Mouse (Mus musculus): ENCODE measurements around the gene Tgfa. TPM values are rescaled to one million over a fixed set of nuclear protein-coding genes. Genes with fewer than 3 reads are reported as not detected.

Gene Tgfa
- polyA plus RNA-seq, 1 experiment from 2014 or later: 4.3 TPM

- Histone ChIP-seq H3K9ac (ENCODE audit: low read length) (no peak overlapping the region), H3K4me1 (replicated peaks; ENCODE audit: control insufficient read depth, insufficient read depth, low read length) (no peaks in the 10 kb centered on the region), H3K36me3 (ENCODE audit: control insufficient read depth, insufficient read depth, low read length) (no peaks in the 10 kb centered on the region), H3K27me3 (ENCODE audit: control insufficient read depth, insufficient read depth, low read depth, low read length) (no peaks in the 10 kb centered on the region), H3K27ac (ENCODE audit: low read length) (no peak overlapping the region), H3K4me2 (ENCODE audit: low read depth, low read length) (no peak overlapping the region), H3K4me3 (ENCODE audit: low read length) (no peak overlapping the region), H3K9me3 (ENCODE audit: control insufficient read depth, low read length) (no peaks in the 10 kb centered on the region)
- WGBS: 55% methylated on average over 3 of the region's 3 CpGs
- no peak for ATAC-seq (ENCODE audit: low read depth)
Observed at GRCm38 (mm10) chr6:86244866-86245265, 49.8 kb downstream of the Tgfa start.

GRCm38 (mm10) chr6:86245965-86246364, 50.9 kb downstream of the Tgfa start:
- no peak overlapping the region for H3K27ac ChIP-seq (ENCODE audit: low read length)
- WGBS: 45% methylated on average over 4 of the region's 4 CpGs
- H3K4me1 ChIP-seq (replicated peaks; ENCODE audit: control insufficient read depth, insufficient read depth, low read length): no peaks in the 10 kb centered on the region
- no peak overlapping the region for H3K4me3 ChIP-seq (ENCODE audit: low read length)
- no peaks in the 10 kb centered on the region for H3K36me3 ChIP-seq (ENCODE audit: control insufficient read depth, insufficient read depth, low read length)
- H3K9me3 ChIP-seq (ENCODE audit: control insufficient read depth, low read length): no peaks in the 10 kb centered on the region
- no peak overlapping the region for H3K4me2 ChIP-seq (ENCODE audit: low read depth, low read length)
- no peak overlapping the region for H3K9ac ChIP-seq (ENCODE audit: low read length)
- ATAC-seq (ENCODE audit: low read depth): no peak
- no peaks in the 10 kb centered on the region for H3K27me3 ChIP-seq (ENCODE audit: control insufficient read depth, insufficient read depth, low read depth, low read length)

- Histone ChIP-seq H3K36me3 (ENCODE audit: control insufficient read depth, insufficient read depth, low read length) (no peaks in the 10 kb centered on the region), H3K9me3 (ENCODE audit: control insufficient read depth, low read length) (no peaks in the 10 kb centered on the region), H3K27ac (ENCODE audit: low read length) (no peak overlapping the region), H3K9ac (ENCODE audit: low read length) (no peak overlapping the region), H3K4me1 (replicated peaks; ENCODE audit: control insufficient read depth, insufficient read depth, low read length) (no peaks in the 10 kb centered on the region; the same call in 1 of the 2 replicates), H3K4me2 (ENCODE audit: low read depth, low read length) (no peak overlapping the region), H3K27me3 (ENCODE audit: control insufficient read depth, insufficient read depth, low read depth, low read length) (no peaks in the 10 kb centered on the region), H3K4me3 (ENCODE audit: low read length) (no peak overlapping the region)
- no peak for ATAC-seq (ENCODE audit: low read depth)
- 60% methylated on average over 1 of the region's 1 CpGs for WGBS
Observed at GRCm38 (mm10) chr6:86248562-86248961, 53.5 kb downstream of the Tgfa start.

DNA sequence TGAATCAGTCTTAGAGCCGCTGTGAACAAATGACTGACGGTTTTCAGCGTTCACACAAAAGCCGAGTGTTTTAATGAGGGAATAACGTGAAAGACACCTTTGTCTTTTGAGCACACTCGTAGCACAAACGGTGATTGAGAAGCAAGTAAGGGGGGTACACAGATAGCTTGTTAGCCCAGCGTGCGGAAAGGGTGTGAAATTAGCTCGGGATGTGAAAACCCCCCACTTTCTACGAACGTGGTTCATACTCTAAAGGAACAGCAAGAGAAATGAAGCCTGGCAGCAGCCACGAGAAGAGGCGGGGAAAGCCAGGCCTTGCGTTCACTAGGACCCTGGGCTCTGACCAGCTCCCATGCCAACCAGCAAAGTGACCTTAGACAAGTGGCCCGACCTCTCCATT, 54.0 kb downstream of the Tgfa start:
- H3K4me1 ChIP-seq (replicated peaks; ENCODE audit: control insufficient read depth, insufficient read depth, low read length): no peaks in the 10 kb centered on the region; the same call in 1 of the 2 replicates
- H3K9ac ChIP-seq (ENCODE audit: low read length): no peak overlapping the region
- WGBS: 58% methylated on average over 16 of the region's 16 CpGs
- no peak overlapping the region for H3K4me3 ChIP-seq (ENCODE audit: low read length)
- no peak overlapping the region for H3K4me2 ChIP-seq (ENCODE audit: low read depth, low read length)
- H3K9me3 ChIP-seq (ENCODE audit: control insufficient read depth, low read length): no peaks in the 10 kb centered on the region
- ATAC-seq (ENCODE audit: low read depth): no peak
- H3K27ac ChIP-seq (ENCODE audit: low read length): no peak overlapping the region
- H3K27me3 ChIP-seq (ENCODE audit: control insufficient read depth, insufficient read depth, low read depth, low read length): no peaks in the 10 kb centered on the region
- H3K36me3 ChIP-seq (ENCODE audit: control insufficient read depth, insufficient read depth, low read length): no peaks in the 10 kb centered on the region

GRCm38 (mm10) chr6:86250236-86250635, 55.2 kb downstream of the Tgfa start:
- ATAC-seq (ENCODE audit: low read depth): no peak
- H3K27me3 ChIP-seq (ENCODE audit: control insufficient read depth, insufficient read depth, low read depth, low read length): no peaks in the 10 kb centered on the region
- no peaks in the 10 kb centered on the region for H3K9me3 ChIP-seq (ENCODE audit: control insufficient read depth, low read length)
- no peak overlapping the region for H3K9ac ChIP-seq (ENCODE audit: low read length)
- no peak overlapping the region for H3K4me2 ChIP-seq (ENCODE audit: low read depth, low read length)
- H3K4me1 ChIP-seq (replicated peaks; ENCODE audit: control insufficient read depth, insufficient read depth, low read length): no peaks in the 10 kb centered on the region; the same call in 1 of the 2 replicates
- H3K36me3 ChIP-seq (ENCODE audit: control insufficient read depth, insufficient read depth, low read length): no peaks in the 10 kb centered on the region
- 94% methylated on average over 2 of the region's 2 CpGs for WGBS
- no peak overlapping the region for H3K4me3 ChIP-seq (ENCODE audit: low read length)
- H3K27ac ChIP-seq (ENCODE audit: low read length): no peak overlapping the region

- Histone ChIP-seq H3K36me3 (ENCODE audit: control insufficient read depth, insufficient read depth, low read length) (no peaks in the 10 kb centered on the region), H3K27ac (ENCODE audit: low read length) (no peak overlapping the region), H3K9ac (ENCODE audit: low read length) (no peak overlapping the region), H3K4me3 (ENCODE audit: low read length) (no peak overlapping the region), H3K4me2 (ENCODE audit: low read depth, low read length) (no peak overlapping the region), H3K4me1 (replicated peaks; ENCODE audit: control insufficient read depth, insufficient read depth, low read length) (no peaks in the 10 kb centered on the region; the same call in 1 of the 2 replicates), H3K27me3 (ENCODE audit: control insufficient read depth, insufficient read depth, low read depth, low read length) (no peaks in the 10 kb centered on the region), H3K9me3 (ENCODE audit: control insufficient read depth, low read length) (no peaks in the 10 kb centered on the region)
- WGBS: 74% methylated on average over 8 of the region's 8 CpGs
- ATAC-seq (ENCODE audit: low read depth): no peak
Observed at GRCm38 (mm10) chr6:86250830-86251229, 55.8 kb downstream of the Tgfa start.

- 38% methylated on average over 10 of the region's 10 CpGs for WGBS
- H3K36me3 ChIP-seq (ENCODE audit: control insufficient read depth, insufficient read depth, low read length): no peaks in the 10 kb centered on the region
- ATAC-seq (ENCODE audit: low read depth): peak; percentile 62
- H3K9me3 ChIP-seq (ENCODE audit: control insufficient read depth, low read length): no peaks in the 10 kb centered on the region
- H3K4me1 ChIP-seq (replicated peaks; ENCODE audit: control insufficient read depth, insufficient read depth, low read length): no peaks in the 10 kb centered on the region; the same call in 1 of the 2 replicates
- no peak overlapping the region; the same call in 1 of the 2 replicates for H3K9ac ChIP-seq (ENCODE audit: low read length)
- no peak overlapping the region for H3K27ac ChIP-seq (ENCODE audit: low read length)
- H3K27me3 ChIP-seq (ENCODE audit: control insufficient read depth, insufficient read depth, low read depth, low read length): no peaks in the 10 kb centered on the region
- H3K4me3 ChIP-seq (ENCODE audit: low read length): no peak overlapping the region
- H3K4me2 ChIP-seq (ENCODE audit: low read depth, low read length): no peak overlapping the region
Observed at GRCm38 (mm10) chr6:86252176-86253125, 57.4 kb downstream of the Tgfa start.

- no peak overlapping the region for H3K27ac ChIP-seq (ENCODE audit: low read length)
- no peak overlapping the region for H3K4me3 ChIP-seq (ENCODE audit: low read length)
- H3K36me3 ChIP-seq (ENCODE audit: control insufficient read depth, insufficient read depth, low read length): no peaks in the 10 kb centered on the region
- 87% methylated on average over 9 of the region's 9 CpGs for WGBS
- no peaks in the 10 kb centered on the region for H3K9me3 ChIP-seq (ENCODE audit: control insufficient read depth, low read length)
- H3K27me3 ChIP-seq (ENCODE audit: control insufficient read depth, insufficient read depth, low read depth, low read length): no peaks in the 10 kb centered on the region
- no peak overlapping the region for H3K9ac ChIP-seq (ENCODE audit: low read length)
- no peak for ATAC-seq (ENCODE audit: low read depth)
- H3K4me1 ChIP-seq (replicated peaks; ENCODE audit: control insufficient read depth, insufficient read depth, low read length): no peaks in the 10 kb centered on the region; the same call in 1 of the 2 replicates
- H3K4me2 ChIP-seq (ENCODE audit: low read depth, low read length): no peak overlapping the region
Observed at GRCm38 (mm10) chr6:86255899-86256298, 60.9 kb downstream of the Tgfa start.

DNA sequence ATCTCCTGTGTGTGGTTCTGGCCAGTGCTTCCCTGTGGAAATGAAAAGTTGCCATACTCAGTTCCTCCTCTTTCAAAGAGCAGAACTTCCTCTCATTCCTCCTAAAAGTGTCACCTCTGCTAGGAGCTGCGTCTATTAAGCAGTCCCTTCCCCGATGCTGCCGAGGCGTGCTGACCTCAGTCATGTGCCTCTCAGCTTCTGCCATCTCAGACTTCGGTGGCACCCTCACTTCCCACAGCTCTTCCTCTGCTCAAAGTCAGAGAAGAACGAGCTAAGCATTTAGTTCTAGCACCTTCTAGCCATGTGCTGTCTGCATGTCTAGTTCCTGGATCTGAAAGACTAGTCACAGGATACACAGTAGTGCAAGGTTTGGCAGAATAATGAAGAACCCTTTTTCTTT, 64.2 kb downstream of the Tgfa start:
- 74% methylated on average over 6 of the region's 6 CpGs for WGBS
- no peak overlapping the region for H3K9ac ChIP-seq (ENCODE audit: low read length)
- H3K27ac ChIP-seq (ENCODE audit: low read length): no peak overlapping the region
- no peak overlapping the region for H3K4me2 ChIP-seq (ENCODE audit: low read depth, low read length)
- no peaks in the 10 kb centered on the region for H3K9me3 ChIP-seq (ENCODE audit: control insufficient read depth, low read length)
- no peaks in the 10 kb centered on the region for H3K27me3 ChIP-seq (ENCODE audit: control insufficient read depth, insufficient read depth, low read depth, low read length)
- H3K4me3 ChIP-seq (ENCODE audit: low read length): no peak overlapping the region
- ATAC-seq (ENCODE audit: low read depth): no peak
- no peaks in the 10 kb centered on the region for H3K36me3 ChIP-seq (ENCODE audit: control insufficient read depth, insufficient read depth, low read length)
- no peaks in the 10 kb centered on the region for H3K4me1 ChIP-seq (replicated peaks; ENCODE audit: control insufficient read depth, insufficient read depth, low read length)
